Mouse (Mus musculus) testis, adult 2 months (tissue): ENCODE measurements at regions not wholly inside any gene's neighbourhood (a gene's known extent, or its start where the extent isn't known, plus 50 kb on each side); places are given as distances from the start of the nearest gene placed in this dataset.

Experiments
- CTCF ChIP-seq: fragments of 200-500 bp; IDR thresholded peaks from 2 replicates; pipeline ENCODE4 v1.5.1; 2012; ENCODE audit warnings: low read depth, mild to moderate bottlenecking, inconsistent platforms, low read length, moderate library complexity; ENCODE audit not compliant: control insufficient read depth, insufficient read depth, insufficient replicate concordance
- POLR2A ChIP-seq: fragments of 200-500 bp; IDR thresholded peaks from 2 replicates; pipeline ENCODE4 v1.6.1; 2012; ENCODE audit warnings: low read depth, mild to moderate bottlenecking, inconsistent platforms, low read length, moderate library complexity; ENCODE audit not compliant: control insufficient read depth

GRCm38 (mm10) chr16:30769007-30769442, 169.5 kb downstream of the Fam43a start:
- TF ChIP-seq CTCF (no peak), POLR2A (no peak)
